Mouse (Mus musculus): ENCODE data around the gene Cct7. TPM values are rescaled to one million over a fixed set of nuclear protein-coding genes. Genes with fewer than 3 reads are reported as not detected.
A peak's percentile ranks its signal among the peaks of the same experiment; 100 is the strongest.
"Not testable (repeated sequence)": the region's sequence is repeated elsewhere in the genome, so short reads cannot be mapped to it uniquely, and the experiment has no call there.

The Cct7 gene
- 100 to 1,000 TPM; 206 to 234 (median 220) TPM for total RNA-seq (2022)

GRCm38 (mm10) chr6:85450697-85451663 is at the start of gene Cct7:
TSS of gene Cct7 (plus strand) at chr6:85451514.
- peak; percentile 97 to 100 for DNase-seq (ENCODE audit: low spot score in 2 of 2)

GRCm38 (mm10) chr6:85402613-85403012 is 48.7 kb upstream of the Cct7 start:
- DNase-seq (ENCODE audit: low spot score in 2 of 2): no peak

GRCm38 (mm10) chr6:85403039-85403438 is 48.3 kb upstream of the Cct7 start:
- DNase-seq (ENCODE audit: low spot score in 2 of 2): no peak

GRCm38 (mm10) chr6:85409003-85409402 is 42.3 kb upstream of the Cct7 start:
- no peak for DNase-seq (ENCODE audit: low spot score in 2 of 2)

- DNase-seq (ENCODE audit: low spot score in 2 of 2): no peak
Measured at GRCm38 (mm10) chr6:85410771-85411273, 40.5 kb upstream of the Cct7 start.

GRCm38 (mm10) chr6:85415829-85416228 is 35.5 kb upstream of the Cct7 start:
- DNase-seq (ENCODE audit: low spot score in 2 of 2): no peak

GRCm38 (mm10) chr6:85419150-85419549 is 32.2 kb upstream of the Cct7 start:
- no peak for DNase-seq (ENCODE audit: low spot score in 2 of 2)

- DNase-seq (ENCODE audit: low spot score in 2 of 2): no peak
Measured at GRCm38 (mm10) chr6:85423836-85424379, 27.4 kb upstream of the Cct7 start, which contains the start of gene Noto. TSS of gene Noto (plus strand) at chr6:85423886.

- no peak for DNase-seq (ENCODE audit: low spot score in 2 of 2)
Measured at GRCm38 (mm10) chr6:85431274-85431841, 20.0 kb upstream of the Cct7 start.

GRCm38 (mm10) chr6:85431842-85432431 is 19.4 kb upstream of the Cct7 start, which contains the start of gene Smyd5:
TSS of gene Smyd5 (plus strand) at chr6:85431989.
- peak; percentile 73 to 82 for DNase-seq (ENCODE audit: low spot score in 2 of 2)

GRCm38 (mm10) chr6:85433865-85434264 is 17.4 kb upstream of the Cct7 start:
- no peak for DNase-seq (ENCODE audit: low spot score in 2 of 2)

GRCm38 (mm10) chr6:85436204-85436603 is 15.1 kb upstream of the Cct7 start:
- DNase-seq (ENCODE audit: low spot score in 2 of 2): no peak

GRCm38 (mm10) chr6:85436631-85437030 is 14.7 kb upstream of the Cct7 start:
- DNase-seq (ENCODE audit: low spot score in 2 of 2): no peak

GRCm38 (mm10) chr6:85441142-85441541 is 10.2 kb upstream of the Cct7 start:
- DNase-seq (ENCODE audit: low spot score in 2 of 2): no peak

- DNase-seq (ENCODE audit: low spot score in 2 of 2): no peak
Measured at GRCm38 (mm10) chr6:85443488-85444233, 7.7 kb upstream of the Cct7 start.

GRCm38 (mm10) chr6:85444266-85444965 is 6.9 kb upstream of the Cct7 start:
- no peak for DNase-seq (ENCODE audit: low spot score in 2 of 2)

- no peak for DNase-seq (ENCODE audit: low spot score in 2 of 2)
Measured at GRCm38 (mm10) chr6:85445286-85445685, 6.0 kb upstream of the Cct7 start.

GRCm38 (mm10) chr6:85447351-85447750 is 4.0 kb upstream of the Cct7 start:
- DNase-seq (ENCODE audit: low spot score in 2 of 2): no peak

- DNase-seq (ENCODE audit: low spot score in 2 of 2): not testable (repeated sequence)
Measured at GRCm38 (mm10) chr6:85450140-85450539, 1.2 kb upstream of the Cct7 start.

Measured in left cerebral cortex, adult 8-10 months (tissue).